Mouse (Mus musculus) mammary gland, adult 2 months (tissue): ENCODE measurements around the gene Nim1k. TPM values are rescaled to one million over a fixed set of nuclear protein-coding genes. Genes with fewer than 3 reads are reported as not detected.

ENCODE experiments used
- polyA plus RNA-seq: library from polyadenylated mRNA; depleted of rRNA; stranded (reverse); fragments of >200 nt; gene quantifications from 2 replicates; pipeline ENCODE4 v1.2.3, GENCODE M21; 2012; ENCODE audit warnings: low replicate concordance; rRNA removed

The Nim1k gene
- polyA plus RNA-seq, result 0.46 and 0.60 TPM in 2 replicates

GRCm38 (mm10) chr13:119755681-119756471, at the start of gene Nim1k:
Gene Nim1k (minus strand): TSS chr13:119755882.

GRCm38 (mm10) chr13:119790761-119791579, 35.3 kb upstream of the Nim1k start, which contains the start of gene Zfp131:
Gene Zfp131 (minus strand): TSS chr13:119790889.

DNA sequence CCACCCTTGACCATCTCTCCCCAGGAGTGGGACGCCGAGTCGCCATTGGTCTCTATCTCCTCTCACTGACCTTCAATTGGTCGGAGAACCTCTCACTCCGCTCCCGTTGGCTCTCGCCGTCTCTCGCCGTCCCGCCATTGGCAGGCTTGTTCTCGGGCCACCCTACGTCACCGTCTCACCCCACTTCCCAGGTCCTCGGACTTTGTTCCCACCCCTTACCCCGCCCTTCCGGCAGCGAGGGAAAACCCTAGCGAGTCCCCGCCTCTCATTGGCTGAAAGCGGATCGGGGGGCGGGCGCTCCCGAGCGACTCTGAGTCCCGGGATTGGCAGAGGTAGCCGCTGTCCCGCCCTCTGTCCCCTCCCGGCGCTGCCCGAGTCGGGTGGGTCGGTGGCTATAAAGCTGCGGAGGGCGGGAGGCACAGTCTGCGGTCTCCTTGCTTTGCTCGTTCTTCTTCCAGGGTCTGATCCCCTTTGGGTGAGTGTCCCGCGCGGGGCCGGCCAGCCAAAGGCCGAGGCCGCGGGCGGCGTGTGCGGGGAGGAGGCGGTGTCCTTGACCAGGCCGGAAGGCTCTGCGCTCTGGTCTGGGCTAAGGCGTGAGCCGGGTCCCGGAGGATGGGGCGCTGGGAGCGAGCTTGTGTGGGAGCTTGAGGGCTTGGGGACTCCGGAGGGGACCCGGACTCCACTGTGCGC, 65.5 kb downstream of the Nim1k start, which contains the start of gene Hmgcs1:
Gene Hmgcs1 (plus strand): TSS at position 341 of the 690 bp plus-strand sequence.

Other genes starting within 250 kb of the Nim1k start
- gene Ccl28, start 132.1 kb downstream of the Nim1k start, polyA plus RNA-seq, result 0.04 TPM in 1 of 2 replicates, not detected in the other
- gene Hmgcs1, start 65.5 kb downstream of the Nim1k start, polyA plus RNA-seq, result 17.6 and 43.9 TPM in 2 replicates
- gene Zfp131, start 35.0 kb upstream of the Nim1k start, polyA plus RNA-seq, result 6.6 and 13.3 TPM in 2 replicates
- not detected in 2 replicates for gene AF067063, start 74.3 kb upstream of the Nim1k start, polyA plus RNA-seq
- 0.88 and 1.2 TPM in 2 replicates for gene D13Ertd608e, start 80.1 kb upstream of the Nim1k start, polyA plus RNA-seq
- gene Tcstv1, start 138.9 kb upstream of the Nim1k start, polyA plus RNA-seq, result not detected in 2 replicates
- gene Gm21761, start 173.4 kb upstream of the Nim1k start, polyA plus RNA-seq, result not detected in 2 replicates
- 0.13 TPM in 1 of 2 replicates, not detected in the other for gene B020031M17Rik, start 194.9 kb upstream of the Nim1k start, polyA plus RNA-seq